Mouse (Mus musculus) 3T3-L1 (cell line): ENCODE measurements around the gene Ubac1.
A peak's percentile ranks its signal among the peaks of the same experiment; 100 is the strongest.

Source experiments
- DNase-seq: peaks from one replicate; pipeline ENCODE4 v3.0.0-alpha.2; 2015; ENCODE audit warnings: low read depth, low spot score

Gene Ubac1

DNA sequence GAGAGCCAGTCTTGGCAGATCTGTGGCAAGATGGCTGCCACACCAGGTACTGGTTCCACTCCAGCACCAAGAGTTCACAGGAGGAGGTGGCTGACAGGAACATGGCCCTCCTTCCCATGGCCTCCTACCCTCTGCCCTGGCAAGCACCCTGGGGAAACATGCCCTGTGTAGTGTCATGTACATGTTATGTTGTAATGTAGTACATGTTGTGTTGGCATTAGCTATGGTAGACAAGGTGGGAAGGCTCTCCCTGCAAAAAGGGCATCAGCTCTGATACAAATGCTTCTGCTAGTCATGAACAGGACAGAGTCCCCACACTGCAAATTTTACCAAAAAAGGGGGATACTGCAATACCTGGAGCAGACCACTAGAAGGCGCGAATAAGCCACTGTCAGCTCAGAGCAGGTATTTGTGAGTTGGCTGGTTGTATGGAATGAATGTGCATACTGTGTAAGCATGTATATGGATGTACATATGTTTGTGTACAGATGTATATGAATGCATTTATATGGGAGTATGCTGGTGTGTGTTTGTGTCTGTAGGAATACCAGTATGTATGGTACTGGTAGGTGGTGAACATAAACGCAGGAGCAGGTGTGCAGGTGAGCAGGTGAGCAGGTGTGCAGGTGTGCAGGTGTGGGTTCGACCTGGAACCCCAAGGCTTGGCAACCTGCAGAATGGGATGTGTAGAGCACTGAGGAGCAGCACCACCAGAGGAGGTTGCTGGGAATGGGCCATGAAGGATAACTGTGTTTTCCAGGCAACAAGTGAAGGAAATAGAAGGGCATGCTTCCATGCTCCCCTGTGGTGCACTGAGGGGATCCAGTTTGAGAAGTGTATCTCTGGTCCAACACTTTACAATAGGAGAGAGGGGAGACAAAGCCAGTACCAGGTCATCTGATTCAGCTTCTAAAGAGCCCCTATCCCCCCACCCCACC is 2.9 kb upstream of the Ubac1 start:
- DNase-seq: peak; percentile 65

DNA sequence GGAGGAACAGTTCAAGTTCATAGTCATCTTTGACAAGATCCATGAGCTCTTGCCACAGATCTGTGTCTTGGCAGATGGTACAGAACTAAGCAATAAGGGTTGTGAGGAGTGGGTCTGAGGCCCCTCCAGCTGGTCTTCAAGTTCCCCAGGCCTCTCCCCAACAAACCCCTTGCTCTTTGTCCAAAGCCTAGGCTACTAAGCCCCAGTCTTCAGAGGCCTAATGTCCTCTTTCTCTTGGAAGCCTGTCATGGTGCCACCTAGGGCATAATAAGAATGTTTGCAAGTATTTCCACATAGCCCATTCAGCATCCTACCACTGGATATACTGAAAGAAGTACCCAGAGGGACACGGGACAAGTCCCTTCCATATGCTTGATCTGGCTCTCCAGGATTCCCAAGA is 1.1 kb upstream of the Ubac1 start:
- DNase-seq: peak; percentile 8

DNA sequence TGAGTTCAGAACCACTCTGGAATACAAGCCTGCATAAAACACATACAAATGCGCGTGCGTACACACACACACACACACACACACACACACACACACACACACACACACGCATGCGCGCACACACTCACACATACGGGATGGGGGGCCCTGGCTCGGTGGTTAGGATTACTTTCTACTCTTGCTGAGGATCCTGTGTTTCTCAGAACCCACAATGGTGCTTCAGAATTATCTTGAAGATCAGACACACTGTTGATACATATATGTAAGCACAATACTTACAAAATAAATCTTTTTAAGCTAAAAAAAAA is 665 bp upstream of the Ubac1 start:
- DNase-seq: no peak

DNA sequence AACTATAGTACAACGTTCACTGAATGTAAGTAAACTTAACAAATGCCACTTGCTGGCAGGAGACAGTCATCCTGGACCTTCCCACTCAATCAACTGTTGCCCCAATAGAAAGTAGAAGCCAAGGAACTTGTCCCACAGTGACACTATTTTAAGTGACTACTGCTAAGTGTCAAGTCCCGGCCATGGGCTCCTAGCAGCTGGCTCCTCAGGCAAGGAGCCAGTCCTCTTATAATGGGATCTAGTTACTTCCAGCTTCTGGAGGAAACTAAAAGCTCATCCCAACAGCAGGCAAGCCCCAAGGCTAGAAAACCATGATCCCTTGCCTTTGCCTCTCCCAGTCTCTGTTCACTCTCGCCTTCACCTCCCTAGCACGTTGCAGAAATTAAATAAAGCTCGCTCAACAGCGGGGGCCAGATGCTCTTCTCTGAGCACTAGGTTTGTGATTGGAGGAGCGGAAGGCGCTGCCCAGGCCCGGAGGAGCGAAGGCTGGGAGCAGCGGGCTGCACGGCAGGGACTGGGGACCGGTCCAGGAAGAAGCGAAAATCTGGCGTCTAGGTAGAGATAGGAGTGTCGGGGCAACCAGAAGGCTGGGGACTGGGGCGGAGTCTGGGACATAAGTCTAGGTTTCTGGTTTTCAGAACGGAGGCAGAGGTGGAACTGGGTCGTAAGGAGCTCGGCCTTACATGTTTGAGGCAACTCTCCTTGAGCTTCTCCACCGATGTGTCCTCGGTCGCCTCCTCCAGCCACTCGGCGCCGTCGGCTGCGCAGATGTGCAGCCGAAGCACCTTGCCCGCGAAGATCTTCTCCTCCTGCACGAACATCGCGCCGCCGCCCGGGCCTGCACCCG is 610 bp downstream of the Ubac1 start:
- peak; percentile 63 for DNase-seq

DNA sequence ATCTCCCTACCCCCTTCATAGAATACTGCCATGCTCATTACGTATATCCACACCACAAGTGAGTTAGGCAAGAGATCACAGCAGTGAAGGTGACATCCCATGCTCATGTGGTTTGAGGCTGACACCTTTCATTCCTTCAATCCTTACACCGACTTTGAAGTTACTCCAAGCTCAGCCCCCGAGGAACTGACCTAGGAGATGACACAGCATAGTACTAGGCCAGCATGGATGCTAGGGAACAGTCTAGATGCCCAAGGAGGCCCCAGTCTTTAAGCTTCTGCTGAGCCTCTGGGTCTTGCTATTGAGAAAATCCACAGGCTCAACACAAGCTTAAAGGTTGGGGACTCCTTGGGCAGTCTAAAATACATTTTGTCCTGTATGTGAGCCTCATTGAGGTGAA is 1.6 kb downstream of the Ubac1 start:
- DNase-seq: peak; percentile 3

DNA sequence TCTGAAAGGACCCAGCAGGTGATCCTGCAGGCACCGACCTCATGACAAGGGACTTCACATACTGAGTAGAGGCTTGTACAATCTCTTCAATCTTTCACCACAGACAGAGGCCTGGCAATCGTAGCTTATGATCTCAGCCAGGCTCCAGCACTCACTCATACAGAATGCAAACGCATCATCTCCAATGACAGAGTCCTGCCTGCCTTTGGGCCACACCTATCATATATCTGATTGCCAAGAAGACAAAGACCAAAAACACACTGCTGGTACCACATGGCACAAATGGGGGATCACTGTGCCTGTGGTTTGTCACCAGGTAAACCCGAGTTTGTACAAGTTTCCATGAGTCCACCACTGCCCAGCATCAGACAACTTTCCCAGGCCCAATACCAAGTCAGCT is 4.2 kb downstream of the Ubac1 start:
- DNase-seq: no peak

DNA sequence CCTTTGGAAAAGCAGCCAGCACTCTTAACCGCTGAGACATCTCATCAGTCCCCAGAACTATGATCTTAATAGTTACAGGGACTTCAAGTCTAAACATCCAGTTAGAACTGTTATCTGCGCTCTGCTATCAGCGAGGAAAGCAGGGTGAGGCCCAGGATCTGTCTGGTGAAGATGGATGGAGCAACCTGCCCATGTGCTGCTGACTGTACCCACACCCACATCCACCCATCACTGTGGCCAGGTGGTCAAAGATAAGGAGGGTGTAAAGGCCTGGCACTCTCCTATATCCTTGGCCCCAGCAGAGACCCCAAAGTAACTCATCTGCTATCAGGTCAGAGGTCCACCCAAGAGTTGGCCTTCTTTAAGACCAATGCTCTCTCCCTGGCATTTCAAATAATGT is 7.9 kb downstream of the Ubac1 start:
- no peak for DNase-seq

DNA sequence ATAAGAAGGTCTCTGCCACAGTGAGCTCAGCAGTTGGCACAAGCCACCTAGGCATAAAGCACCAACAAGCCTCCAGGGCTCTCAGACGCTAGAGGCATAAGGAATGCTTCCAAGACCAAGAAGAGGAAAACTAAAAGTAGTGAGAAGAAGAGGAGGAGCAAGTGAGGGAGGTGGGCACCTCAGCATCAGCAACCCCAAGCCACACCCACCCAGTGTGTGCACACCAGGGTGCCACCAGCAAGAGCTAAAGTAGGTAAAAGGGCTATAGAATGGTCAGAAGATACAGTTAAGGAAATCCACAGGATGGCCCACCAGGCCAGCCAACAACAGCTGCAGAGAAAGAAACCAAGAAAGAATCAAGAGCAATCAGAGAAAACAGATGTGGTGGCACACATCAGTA is 10.1 kb downstream of the Ubac1 start:
- no peak for DNase-seq

DNA sequence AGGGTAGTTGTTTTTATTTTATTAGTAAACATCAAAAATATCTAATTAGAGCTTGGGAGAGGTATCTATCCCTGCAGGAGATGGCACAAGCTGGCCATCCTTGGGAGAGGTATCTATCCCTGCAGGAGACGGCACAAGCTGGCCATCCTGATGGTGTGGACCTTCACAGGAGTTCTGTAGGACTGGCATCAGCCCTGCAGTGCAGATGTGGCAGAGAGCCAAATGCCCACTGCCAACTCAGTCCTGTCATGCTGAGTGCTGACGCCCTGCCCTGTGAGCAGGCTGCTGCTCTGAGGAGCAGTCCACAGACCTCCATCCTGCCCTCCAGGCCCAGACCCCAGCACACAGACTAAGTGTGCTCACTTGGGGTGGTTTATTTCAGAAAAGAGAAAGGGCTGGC is 19.5 kb downstream of the Ubac1 start:
- DNase-seq: no peak

DNA sequence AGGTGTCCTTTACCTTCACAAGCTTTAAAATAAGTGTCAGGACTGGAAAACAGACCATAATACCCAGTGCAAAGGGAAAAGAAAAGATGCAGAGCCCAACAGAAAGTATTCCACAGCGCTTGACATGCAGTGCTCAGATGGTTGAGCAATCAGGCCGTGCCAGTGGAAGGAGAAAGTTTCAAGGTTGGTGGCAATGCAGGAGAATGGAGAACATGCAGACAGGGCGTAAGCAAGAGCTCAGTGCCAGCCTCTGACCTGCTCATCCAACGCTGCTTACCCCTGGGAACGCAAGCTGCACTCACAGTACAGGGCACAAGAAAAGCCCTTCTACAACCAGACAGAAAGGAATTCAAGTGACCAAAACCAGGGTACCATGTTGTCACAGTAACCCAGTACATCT is 20.4 kb downstream of the Ubac1 start:
- DNase-seq: no peak

DNA sequence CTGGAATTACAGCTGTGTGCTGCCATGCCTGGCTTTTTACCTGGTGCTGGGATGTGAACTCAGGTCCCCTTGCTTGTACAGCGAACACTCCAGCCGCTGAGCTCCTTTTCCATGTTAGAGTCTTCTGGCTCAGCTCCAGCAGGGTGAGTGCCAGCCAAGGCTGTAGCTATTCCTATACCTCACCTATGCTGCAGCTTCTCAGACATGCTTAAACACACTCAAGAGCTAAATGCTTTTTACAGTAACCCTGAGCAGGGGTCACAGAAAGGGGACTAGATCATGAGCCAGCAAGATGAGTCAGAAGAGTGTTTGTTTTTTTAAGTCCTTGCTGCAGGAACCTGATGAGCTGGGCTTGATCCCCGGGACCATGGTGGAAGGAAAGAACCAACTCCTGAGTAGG is 23.8 kb downstream of the Ubac1 start:
- DNase-seq: peak; percentile 63

DNA sequence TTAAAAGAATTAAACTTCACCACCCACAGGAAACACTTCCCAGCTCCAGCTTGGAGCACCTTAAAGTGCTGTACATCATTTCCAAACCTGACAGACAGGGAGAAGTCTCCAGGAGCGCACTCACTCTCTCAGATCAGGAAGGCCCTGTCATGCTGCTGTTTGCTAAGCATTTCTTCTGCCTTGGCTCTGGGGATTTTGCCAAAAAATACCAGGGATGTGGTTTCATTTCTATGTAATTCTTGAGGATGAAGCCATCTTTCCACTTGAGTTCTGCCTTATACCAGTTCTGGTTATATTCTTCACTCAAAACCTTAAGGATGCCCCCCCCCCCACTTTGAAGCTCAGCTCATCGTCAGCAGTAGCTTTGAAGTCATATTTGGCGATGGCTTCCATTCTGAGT is 26.8 kb downstream of the Ubac1 start:
- peak; percentile 72 for DNase-seq

DNA sequence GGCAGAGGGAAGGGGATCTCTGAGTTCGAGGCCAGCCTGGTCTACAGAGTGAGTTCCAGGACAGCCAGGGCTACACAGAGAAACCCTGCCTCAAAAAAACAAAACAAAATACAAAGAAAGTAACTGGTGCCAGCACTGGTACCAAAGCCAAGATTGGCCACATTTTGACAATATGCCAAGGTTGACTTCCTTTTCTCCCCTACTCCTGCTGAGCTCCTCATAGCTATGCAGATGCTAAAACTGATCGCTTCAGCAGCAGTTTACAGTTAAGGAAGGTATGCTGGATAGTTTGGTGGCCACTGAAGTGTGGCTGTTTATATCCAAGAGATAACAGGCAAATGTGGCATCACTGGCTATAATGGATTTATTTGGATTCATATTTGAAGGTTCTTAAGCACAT is 29.3 kb downstream of the Ubac1 start:
- peak; percentile 67 for DNase-seq

DNA sequence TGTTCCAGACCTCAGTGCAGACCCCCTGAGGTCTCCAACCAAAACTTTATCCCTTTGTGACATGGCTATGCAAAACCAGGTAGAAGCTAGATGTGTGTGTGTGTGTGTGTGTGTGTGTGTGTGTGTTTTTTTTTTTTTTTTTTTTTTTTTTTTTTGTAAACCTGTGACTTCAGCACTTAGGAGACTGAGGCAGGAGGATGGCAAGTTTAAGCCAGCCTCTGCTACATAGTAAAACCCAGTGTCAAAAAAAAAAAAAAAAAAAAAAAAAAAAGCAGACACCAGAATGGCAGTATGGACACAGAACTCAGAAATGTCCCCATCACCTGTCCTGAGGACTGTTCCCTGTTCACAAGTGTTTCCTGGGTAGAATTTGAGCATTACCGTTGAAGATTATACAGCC is 31.9 kb downstream of the Ubac1 start:
- no peak for DNase-seq

DNA sequence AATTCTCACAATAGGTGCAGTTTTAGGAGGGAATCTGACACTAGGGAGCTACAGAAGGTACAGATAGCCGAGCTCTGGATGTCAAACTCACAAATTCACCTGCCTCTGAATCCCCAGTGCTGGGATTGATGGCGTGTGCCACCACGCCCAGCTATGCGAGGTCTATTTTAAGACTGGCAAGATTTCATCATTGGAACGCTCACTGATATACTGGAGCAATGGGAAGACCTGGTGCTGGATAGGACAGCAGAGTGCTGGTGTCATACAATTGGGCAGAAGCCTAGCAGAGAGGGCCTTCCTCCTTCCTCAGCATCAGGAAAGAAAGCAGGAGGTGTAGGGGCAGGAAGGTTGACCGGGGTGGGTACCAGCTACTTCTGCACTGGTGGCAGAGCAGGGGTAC is 33.7 kb downstream of the Ubac1 start:
- DNase-seq: no peak

DNA sequence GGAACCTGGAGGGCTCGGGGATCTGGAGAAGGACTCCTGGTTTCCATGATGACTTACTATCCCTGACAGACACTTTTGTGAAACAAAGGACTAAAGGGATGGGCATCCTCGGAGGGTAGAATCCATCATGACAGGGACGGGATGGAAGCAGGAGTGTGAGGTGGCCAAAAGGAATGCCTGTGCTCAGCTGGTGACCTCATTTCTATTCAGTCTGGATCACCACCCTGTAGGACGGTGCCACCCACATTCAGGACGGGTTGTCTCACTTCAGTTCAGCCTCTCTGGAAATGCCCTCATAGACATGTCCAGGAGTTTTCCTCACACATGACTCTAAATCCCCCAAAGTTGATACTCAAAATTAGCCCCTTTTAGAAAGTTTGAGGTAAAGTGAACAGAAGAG is 34.9 kb downstream of the Ubac1 start:
- DNase-seq: peak; percentile 56

DNA sequence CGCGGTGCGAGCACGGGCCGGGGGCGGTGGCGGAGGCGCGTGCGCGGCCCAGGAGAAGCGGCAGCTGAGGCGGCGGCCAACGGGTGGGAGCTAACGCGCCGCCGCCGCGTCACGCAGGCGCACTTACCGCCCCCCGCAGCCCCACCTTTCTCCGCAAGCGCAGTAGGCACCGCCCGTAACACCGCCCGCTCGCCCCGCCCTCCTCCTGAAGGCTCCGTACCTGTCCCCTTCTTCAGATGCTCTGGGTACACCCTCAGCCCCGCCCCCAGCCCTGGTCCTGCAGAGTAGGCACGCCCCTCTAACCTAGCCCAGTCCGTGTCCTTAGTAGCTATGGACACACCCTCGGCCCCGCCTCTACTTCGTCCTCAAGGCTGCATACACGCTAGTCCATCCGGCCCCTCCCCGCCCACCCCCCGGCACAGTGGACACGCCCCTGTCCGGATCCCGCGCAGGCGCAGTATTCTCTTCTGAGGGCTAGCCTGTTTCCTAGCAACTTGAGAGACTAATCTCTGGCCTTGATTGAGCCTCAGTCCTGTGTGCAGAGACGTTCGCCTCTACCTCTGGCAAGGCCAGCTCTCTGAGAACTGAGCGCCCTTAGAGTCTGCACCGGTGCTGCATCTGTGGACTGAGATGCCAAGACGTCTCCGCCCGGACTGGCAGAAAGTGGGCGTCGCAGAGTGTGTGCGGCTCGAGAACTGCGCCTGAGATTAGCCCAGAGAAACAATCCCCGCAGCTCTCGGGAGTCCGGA is 38.2 kb downstream of the Ubac1 start, which contains the start of gene Camsap1:
TSS of gene Camsap1 (minus strand) at position 124 of the 749 bp plus-strand sequence.
- DNase-seq: peak; percentile 100

DNA sequence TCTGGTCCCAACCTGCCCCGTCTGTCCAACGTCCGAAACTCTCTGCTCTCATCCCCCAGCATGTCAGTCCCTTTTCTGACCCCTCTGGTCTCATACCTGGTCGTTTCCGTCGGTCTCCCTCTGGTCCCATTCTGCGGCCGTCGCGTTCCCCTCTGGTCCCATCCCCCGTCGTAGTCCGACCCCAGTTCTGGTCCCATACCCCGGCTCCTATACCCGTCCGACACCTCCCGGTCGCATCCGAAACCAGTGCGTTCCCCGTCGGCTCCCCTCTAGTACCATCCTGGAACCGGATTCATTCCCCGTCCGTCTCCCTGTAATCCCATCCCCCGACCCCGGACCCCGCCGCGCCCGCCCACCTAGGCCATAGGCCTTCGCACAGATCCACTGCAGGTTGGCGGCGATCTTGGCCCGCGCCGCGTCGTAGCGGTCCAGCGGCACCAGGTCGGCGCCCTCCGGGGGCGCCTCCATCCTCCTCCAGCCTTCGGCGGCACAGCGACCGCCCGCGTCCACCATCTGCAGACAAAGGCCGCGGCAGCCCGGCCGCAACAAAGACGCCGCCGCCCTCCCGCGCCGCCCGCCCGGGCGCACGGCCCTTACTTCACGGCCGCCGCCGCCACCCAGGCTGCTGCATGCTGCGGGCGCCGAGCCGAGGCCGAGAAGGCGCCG is 39.0 kb downstream of the Ubac1 start:
- peak; percentile 17 for DNase-seq

DNA sequence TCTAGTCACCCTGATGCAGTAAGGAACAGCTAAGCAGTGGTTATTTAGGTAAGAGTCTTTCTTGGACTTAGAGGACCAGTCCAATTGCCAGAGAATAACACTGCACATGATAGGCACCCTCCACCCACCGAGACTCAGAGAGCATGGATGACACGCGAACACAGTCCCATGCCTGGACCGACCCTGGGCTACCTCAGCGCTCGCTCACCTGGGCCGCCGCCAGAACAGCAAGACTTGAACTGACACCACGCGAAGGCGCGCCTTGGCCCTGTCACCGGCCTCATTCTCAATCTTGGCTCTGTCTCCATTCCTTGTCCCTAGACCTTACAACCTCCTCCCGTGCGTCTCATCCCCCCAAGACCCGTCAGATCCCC is 39.5 kb downstream of the Ubac1 start:
- DNase-seq: peak; percentile 55

DNA sequence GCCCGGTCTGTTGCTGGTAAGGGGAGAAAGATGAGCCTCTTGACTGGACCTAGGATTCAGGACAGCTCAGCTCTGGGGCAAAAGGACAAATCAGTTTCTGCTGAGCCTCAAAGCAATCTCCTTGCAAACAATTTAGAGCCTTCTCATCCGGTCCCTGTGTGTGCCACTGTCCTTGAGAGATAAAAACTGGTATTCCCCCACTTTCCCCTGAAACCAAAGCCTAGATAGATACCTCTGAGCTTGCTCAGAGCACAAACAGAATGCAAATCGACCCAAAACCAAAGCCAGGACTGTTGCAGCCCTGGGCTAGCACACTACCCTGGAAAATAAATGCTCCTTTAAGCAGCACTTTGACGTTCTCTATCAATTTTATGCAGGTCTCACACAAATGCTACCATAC is 42.5 kb downstream of the Ubac1 start:
- no peak for DNase-seq

DNA sequence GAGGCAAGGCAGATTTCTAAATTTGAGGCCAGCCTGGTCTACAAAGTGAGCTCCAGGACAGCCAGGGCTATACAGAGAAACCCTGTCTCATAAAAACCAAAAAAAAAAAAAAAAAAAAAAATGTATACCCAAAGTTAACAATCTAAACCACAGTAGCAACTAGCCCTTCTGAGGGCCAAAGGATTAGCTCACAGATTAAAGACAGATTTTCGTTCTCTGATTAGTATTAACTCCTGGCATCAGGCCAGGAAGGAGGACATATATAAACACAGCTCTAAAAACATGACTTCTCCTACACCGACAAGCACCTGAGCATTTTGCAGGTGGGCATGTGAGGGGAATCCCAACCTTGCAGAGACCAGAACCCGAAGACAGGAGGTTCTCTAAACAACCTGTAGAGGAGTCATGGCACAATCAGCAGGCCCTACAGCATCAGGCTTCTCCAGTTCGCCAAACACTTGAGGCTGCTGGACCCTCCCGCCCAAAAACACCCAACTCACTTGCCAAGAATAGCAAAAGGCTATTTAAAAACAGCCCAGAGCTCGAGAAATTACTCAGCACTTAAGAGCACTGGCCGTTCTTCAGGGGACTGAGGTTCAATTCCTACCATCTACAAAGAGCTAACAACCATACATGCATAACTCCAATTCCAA is 43.8 kb downstream of the Ubac1 start:
- DNase-seq: no peak
